Mouse (Mus musculus): ENCODE data around the gene 1190007I07Rik. TPM values are rescaled to one million over a fixed set of nuclear protein-coding genes. Genes with fewer than 3 reads are reported as not detected.

1190007I07Rik gene
- polyA plus RNA-seq, 1 experiment from 2014 or later: 44.8 TPM

DNA sequence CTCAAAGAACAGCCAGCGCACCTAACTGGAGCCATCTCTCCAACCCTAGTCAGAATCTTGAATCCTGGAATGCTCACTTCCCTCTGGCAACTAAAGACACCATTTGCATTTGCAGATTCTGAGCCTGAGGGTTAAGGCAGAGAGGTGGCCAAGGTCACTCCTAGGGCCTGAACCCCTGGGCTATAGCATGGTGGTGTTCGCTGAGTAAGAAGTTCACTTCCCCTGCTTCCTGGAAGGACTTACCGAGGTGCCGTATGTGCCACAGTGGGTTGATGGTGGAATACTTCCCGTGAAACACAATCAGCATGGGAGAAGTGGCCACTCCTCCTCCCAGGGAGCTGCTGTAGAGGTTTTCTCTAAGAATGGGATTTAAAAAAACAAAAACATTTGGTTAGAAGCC lies 29.6 kb upstream of the 1190007I07Rik start:
- Histone ChIP-seq H3K9me3 (ENCODE audit: control insufficient read depth, low read length) (no peaks in the 10 kb centered on the region), H3K36me3 (ENCODE audit: control insufficient read depth, insufficient read depth, low read length) (peaks cover 10% of the 10 kb centered on the region; the same call in 1 of the 2 replicates), H3K4me2 (ENCODE audit: low read depth, low read length) (no peak overlapping the region), H3K9ac (replicated peaks; ENCODE audit: low read depth, low read length) (no peak overlapping the region), H3K27ac (ENCODE audit: low read depth, low read length) (no peak overlapping the region), H3K4me3 (ENCODE audit: low read depth, low read length) (no peak overlapping the region), H3K4me1 (ENCODE audit: control insufficient read depth, insufficient read depth, low read length) (no peaks in the 10 kb centered on the region), H3K27me3 (ENCODE audit: control insufficient read depth, insufficient read depth, low read length) (no peaks in the 10 kb centered on the region)
- WGBS: 79% methylated on average over 5 of the region's 5 CpGs
- ATAC-seq (ENCODE audit: low read depth): no peak

DNA sequence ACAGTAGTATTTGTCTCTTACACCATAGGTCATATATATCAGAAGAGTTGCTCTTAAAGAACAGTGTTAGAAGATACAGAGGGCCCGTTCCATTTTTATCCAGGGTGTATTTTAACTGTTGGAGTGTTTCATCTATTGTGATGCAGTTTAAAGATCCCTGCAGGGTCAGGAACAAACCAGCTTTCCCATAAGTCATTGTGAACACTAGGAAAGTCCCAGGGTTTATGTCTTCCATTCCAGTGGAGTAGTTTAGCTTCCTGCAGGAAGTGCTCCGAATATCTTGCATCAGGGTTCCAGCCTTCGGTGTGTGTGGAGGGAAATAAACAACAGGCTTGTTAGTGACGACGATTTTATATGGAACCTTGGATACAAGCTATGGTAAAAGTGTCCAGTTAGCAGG lies 28.2 kb upstream of the 1190007I07Rik start:
- no peaks in the 10 kb centered on the region for H3K9me3 ChIP-seq (ENCODE audit: control insufficient read depth, low read length)
- WGBS: 89% methylated on average over 5 of the region's 5 CpGs
- ATAC-seq (ENCODE audit: low read depth): no peak
- H3K4me2 ChIP-seq (ENCODE audit: low read depth, low read length): no peak overlapping the region
- H3K36me3 ChIP-seq (ENCODE audit: control insufficient read depth, insufficient read depth, low read length): peaks cover 20% of the 10 kb centered on the region; the same call in 1 of the 2 replicates
- no peaks in the 10 kb centered on the region for H3K4me1 ChIP-seq (ENCODE audit: control insufficient read depth, insufficient read depth, low read length)
- no peak overlapping the region for H3K4me3 ChIP-seq (ENCODE audit: low read depth, low read length)
- H3K27ac ChIP-seq (ENCODE audit: low read depth, low read length): no peak overlapping the region
- no peak overlapping the region for H3K9ac ChIP-seq (replicated peaks; ENCODE audit: low read depth, low read length)
- H3K27me3 ChIP-seq (ENCODE audit: control insufficient read depth, insufficient read depth, low read length): no peaks in the 10 kb centered on the region

DNA sequence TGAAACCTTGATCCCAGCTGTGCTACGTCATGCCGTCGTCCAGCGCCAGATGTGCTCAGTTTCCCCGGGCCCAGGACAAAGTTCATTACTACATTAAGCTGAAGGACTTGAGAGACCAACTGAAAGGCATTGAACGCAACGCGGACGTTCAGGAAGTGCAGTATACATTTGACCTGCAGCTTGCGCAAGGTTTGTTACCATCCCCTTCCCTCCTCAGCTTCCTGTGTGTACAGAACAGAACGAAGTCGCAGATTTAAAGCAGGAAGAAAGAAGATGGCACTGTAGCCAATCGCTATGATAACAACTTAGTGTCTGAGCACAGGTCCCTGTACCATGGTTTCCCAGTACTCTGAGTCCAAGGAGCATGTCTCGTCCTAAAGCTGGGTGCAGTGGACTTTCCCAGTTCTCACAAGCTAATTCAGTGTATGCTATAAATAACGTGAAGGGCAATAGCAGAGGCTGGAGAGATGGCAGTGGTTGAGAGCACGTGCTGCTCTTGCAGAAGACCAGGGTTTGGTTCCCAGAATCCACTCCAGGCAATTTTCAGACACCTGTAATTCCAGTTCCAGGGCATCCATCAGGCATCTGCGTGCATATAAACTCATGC lies 24.3 kb upstream of the 1190007I07Rik start:
- H3K4me2 ChIP-seq (ENCODE audit: low read depth, low read length): no peak overlapping the region
- H3K27ac ChIP-seq (ENCODE audit: low read depth, low read length): no peak overlapping the region
- H3K27me3 ChIP-seq (ENCODE audit: control insufficient read depth, insufficient read depth, low read length): no peaks in the 10 kb centered on the region
- no peaks in the 10 kb centered on the region for H3K4me1 ChIP-seq (ENCODE audit: control insufficient read depth, insufficient read depth, low read length)
- H3K4me3 ChIP-seq (ENCODE audit: low read depth, low read length): no peak overlapping the region
- 95% methylated on average over 17 of the region's 17 CpGs for WGBS
- no peak overlapping the region for H3K9ac ChIP-seq (replicated peaks; ENCODE audit: low read depth, low read length)
- ATAC-seq (ENCODE audit: low read depth): no peak
- peaks cover 46% of the 10 kb centered on the region; the same call in 1 of the 2 replicates for H3K36me3 ChIP-seq (ENCODE audit: control insufficient read depth, insufficient read depth, low read length)
- no peaks in the 10 kb centered on the region for H3K9me3 ChIP-seq (ENCODE audit: control insufficient read depth, low read length)

DNA sequence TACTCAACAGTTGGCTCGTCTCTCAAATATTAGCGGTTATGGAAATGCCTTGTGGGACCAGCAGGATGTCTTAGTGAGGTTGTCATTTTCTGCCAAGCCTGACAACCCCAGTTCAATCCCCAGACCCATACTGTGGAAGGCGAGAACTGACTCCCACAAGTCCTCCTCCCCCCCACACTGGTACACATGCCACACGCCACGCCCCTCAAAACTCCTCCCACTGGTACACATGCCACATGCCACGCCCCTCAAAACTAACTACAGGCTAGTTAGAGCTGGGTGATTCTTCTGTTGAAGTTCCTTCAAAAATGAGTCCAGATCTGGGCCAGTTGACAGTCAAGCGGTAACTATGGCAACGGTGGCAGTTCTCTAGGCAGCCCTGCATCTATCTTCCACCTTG lies 23.1 kb upstream of the 1190007I07Rik start:
- no peaks in the 10 kb centered on the region for H3K4me1 ChIP-seq (ENCODE audit: control insufficient read depth, insufficient read depth, low read length)
- ATAC-seq (ENCODE audit: low read depth): no peak
- H3K4me3 ChIP-seq (ENCODE audit: low read depth, low read length): no peak overlapping the region
- H3K27me3 ChIP-seq (ENCODE audit: control insufficient read depth, insufficient read depth, low read length): no peaks in the 10 kb centered on the region
- H3K9ac ChIP-seq (replicated peaks; ENCODE audit: low read depth, low read length): no peak overlapping the region
- WGBS: 95% methylated on average over 8 of the region's 8 CpGs
- no peak overlapping the region for H3K27ac ChIP-seq (ENCODE audit: low read depth, low read length)
- no peaks in the 10 kb centered on the region for H3K9me3 ChIP-seq (ENCODE audit: control insufficient read depth, low read length)
- H3K4me2 ChIP-seq (ENCODE audit: low read depth, low read length): no peak overlapping the region
- H3K36me3 ChIP-seq (ENCODE audit: control insufficient read depth, insufficient read depth, low read length): peaks cover 47% of the 10 kb centered on the region; the same call in 1 of the 2 replicates

DNA sequence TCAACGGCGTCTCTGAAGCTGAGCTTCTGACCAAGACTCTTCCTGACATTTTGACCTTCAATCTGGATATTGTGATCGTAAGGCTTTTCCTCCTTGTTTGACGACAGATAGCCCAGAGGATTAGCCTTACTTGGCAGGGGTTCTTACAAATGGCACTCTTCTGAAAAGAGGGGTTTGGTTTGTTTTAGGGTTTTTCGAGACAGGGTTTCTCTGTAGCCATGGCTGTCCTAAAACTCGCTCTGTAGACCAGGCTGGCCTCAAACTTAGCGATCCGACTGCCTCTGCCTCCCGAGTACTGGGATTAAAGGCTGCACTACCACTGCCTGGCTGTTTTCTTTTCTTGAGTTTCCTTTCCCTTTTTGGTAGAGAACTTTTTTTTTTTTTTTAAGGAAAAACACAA lies 18.5 kb upstream of the 1190007I07Rik start:
- H3K4me2 ChIP-seq (ENCODE audit: low read depth, low read length): no peak overlapping the region
- H3K36me3 ChIP-seq (ENCODE audit: control insufficient read depth, insufficient read depth, low read length): peaks cover 58% of the 10 kb centered on the region
- H3K9me3 ChIP-seq (ENCODE audit: control insufficient read depth, low read length): no peaks in the 10 kb centered on the region
- 94% methylated on average over 9 of the region's 9 CpGs for WGBS
- no peak overlapping the region for H3K27ac ChIP-seq (ENCODE audit: low read depth, low read length)
- no peaks in the 10 kb centered on the region for H3K4me1 ChIP-seq (ENCODE audit: control insufficient read depth, insufficient read depth, low read length)
- no peak for ATAC-seq (ENCODE audit: low read depth)
- no peak overlapping the region for H3K4me3 ChIP-seq (ENCODE audit: low read depth, low read length)
- no peak overlapping the region for H3K9ac ChIP-seq (replicated peaks; ENCODE audit: low read depth, low read length)
- H3K27me3 ChIP-seq (ENCODE audit: control insufficient read depth, insufficient read depth, low read length): no peaks in the 10 kb centered on the region

DNA sequence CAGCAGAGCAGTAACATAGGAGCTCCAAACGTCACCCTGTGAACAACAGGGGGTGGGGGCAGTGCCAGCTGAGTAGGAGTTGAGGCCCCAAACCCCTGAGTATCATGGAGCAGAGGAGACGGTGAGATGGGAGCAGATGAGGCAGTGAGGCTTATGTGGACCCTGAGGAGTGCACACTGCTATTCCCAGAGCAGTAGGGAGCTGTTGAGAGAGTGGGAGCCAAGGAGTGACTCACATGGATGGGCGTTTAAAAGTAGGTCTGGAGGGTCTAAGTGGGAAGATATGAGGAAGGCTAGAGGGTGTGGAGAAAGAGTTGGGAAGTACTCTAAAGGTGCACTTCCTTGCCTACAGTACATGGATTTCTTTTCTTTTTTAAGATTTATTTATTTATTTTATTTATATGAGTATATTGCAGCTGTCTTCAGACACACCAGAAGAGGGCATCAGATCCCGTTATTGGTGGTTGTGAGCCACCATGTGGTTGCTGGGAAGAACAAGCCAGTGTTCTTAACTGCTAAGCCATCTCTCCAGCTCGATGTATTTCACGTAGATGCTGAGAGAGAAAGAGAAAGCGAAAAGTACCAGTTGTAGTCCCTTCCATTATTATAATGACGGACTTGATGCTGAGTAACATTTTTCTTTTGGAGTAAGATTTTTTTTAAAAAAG lies 16.1 kb upstream of the 1190007I07Rik start:
- WGBS: 93% methylated on average over 8 of the region's 8 CpGs
- H3K9me3 ChIP-seq (ENCODE audit: control insufficient read depth, low read length): no peaks in the 10 kb centered on the region
- H3K4me2 ChIP-seq (ENCODE audit: low read depth, low read length): no peak overlapping the region
- H3K4me1 ChIP-seq (ENCODE audit: control insufficient read depth, insufficient read depth, low read length): no peaks in the 10 kb centered on the region
- peaks cover 40% of the 10 kb centered on the region for H3K36me3 ChIP-seq (ENCODE audit: control insufficient read depth, insufficient read depth, low read length)
- no peak overlapping the region for H3K4me3 ChIP-seq (ENCODE audit: low read depth, low read length)
- no peak for ATAC-seq (ENCODE audit: low read depth)
- H3K27ac ChIP-seq (ENCODE audit: low read depth, low read length): no peak overlapping the region
- H3K9ac ChIP-seq (replicated peaks; ENCODE audit: low read depth, low read length): no peak overlapping the region
- H3K27me3 ChIP-seq (ENCODE audit: control insufficient read depth, insufficient read depth, low read length): no peaks in the 10 kb centered on the region

DNA sequence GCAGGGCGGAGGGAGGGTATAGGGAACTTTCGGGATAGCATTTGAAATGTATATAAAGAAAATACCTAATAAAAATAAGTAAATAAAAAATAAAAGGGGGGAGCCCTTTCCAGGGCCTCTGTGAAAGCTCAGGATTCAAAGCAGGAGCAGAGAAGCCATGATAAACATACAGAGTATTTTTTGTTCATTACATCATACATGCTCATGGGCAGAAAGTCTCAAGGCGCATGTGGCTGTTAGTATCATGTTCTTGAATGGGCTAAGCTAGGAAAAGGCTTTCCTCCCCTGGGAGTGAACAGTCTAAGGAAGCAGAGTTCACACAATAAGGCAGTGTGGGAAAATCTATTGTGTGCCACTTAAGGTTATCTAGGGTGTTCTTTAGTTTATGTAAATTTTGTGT lies 13.3 kb upstream of the 1190007I07Rik start:
- H3K4me3 ChIP-seq (ENCODE audit: low read depth, low read length): no peak overlapping the region

DNA sequence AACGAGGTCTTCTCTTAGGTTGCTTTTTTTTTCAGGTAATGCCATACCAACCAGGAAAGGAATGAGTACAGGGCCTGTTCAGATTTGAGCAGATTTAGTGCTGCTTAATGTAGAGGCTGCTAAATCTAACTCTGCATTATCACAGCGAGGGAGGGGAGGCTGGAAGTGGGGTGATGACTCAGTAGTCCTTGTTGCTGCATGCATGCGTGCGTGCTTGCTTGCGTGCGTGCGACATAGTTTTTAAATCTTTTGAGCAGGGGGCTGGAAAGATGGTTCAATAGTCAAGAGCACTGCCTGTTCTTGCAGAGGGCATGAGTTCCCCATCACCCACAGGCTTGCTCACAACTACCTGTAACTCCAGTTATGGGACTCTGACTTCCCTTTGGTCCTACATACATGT lies 11.3 kb upstream of the 1190007I07Rik start:
- H3K27ac ChIP-seq (ENCODE audit: low read depth, low read length): no peak overlapping the region
- H3K4me2 ChIP-seq (ENCODE audit: low read depth, low read length): no peak overlapping the region
- WGBS: over 99% methylated on average over 7 of the region's 7 CpGs
- no peak for ATAC-seq (ENCODE audit: low read depth)
- H3K4me1 ChIP-seq (ENCODE audit: control insufficient read depth, insufficient read depth, low read length): peaks cover 14% of the 10 kb centered on the region
- peaks cover 8% of the 10 kb centered on the region for H3K36me3 ChIP-seq (ENCODE audit: control insufficient read depth, insufficient read depth, low read length)
- H3K4me3 ChIP-seq (ENCODE audit: low read depth, low read length): no peak overlapping the region
- H3K9ac ChIP-seq (replicated peaks; ENCODE audit: low read depth, low read length): no peak overlapping the region
- H3K9me3 ChIP-seq (ENCODE audit: control insufficient read depth, low read length): no peaks in the 10 kb centered on the region
- H3K27me3 ChIP-seq (ENCODE audit: control insufficient read depth, insufficient read depth, low read length): no peaks in the 10 kb centered on the region

More for the DNA sequence above, 13.3 kb upstream of the 1190007I07Rik start:
- no peak for ATAC-seq (ENCODE audit: low read depth)
- Histone ChIP-seq H3K9me3 (ENCODE audit: control insufficient read depth, low read length) (no peaks in the 10 kb centered on the region), H3K4me2 (ENCODE audit: low read depth, low read length) (no peak overlapping the region), H3K36me3 (ENCODE audit: control insufficient read depth, insufficient read depth, low read length) (peaks cover 25% of the 10 kb centered on the region), H3K4me1 (ENCODE audit: control insufficient read depth, insufficient read depth, low read length) (peaks cover 4% of the 10 kb centered on the region; the same call in 1 of the 2 replicates), H3K27me3 (ENCODE audit: control insufficient read depth, insufficient read depth, low read length) (no peaks in the 10 kb centered on the region), H3K9ac (replicated peaks; ENCODE audit: low read depth, low read length) (no peak overlapping the region), H3K27ac (ENCODE audit: low read depth, low read length) (no peak overlapping the region)
- WGBS: 97% methylated on average over 3 of the region's 3 CpGs

DNA sequence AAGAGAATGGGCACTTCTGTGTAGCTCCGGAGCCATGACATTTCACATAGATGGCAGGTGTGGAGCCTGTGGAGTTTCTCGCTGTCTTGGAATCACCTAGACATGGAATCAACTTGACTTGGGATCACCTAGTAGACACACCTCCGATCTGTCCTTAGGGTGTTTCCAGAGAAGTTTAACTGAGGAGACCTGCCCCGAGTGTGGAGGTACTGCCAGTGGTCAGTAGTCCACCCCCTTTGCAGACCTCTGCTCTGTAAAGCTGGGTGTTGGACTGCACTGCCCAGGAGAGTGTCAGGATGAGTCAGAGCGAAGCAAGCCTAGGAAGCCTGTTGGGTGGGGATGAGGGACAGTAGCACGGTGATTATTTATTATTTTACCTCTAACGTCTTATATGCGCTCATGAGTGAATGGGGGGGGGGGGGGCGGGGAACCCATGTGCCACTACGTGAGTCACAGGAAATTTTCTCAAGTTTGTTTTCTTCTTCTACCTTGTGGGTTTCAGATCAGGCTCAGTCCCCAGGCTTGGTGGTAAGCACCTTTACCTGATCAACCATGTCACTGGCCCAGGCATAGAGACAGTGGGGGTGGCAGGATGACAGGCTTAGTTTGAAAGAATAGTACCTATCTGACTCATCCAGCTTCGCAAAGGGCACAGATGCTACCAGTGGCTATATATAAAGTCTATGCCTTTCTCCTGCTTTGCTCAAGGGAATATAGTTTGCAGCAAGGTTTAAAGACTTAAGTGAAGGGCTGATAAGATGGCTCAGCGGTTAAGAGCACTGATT lies 9.7 kb upstream of the 1190007I07Rik start:
- H3K36me3 ChIP-seq (ENCODE audit: control insufficient read depth, insufficient read depth, low read length): no peaks in the 10 kb centered on the region
- H3K27me3 ChIP-seq (ENCODE audit: control insufficient read depth, insufficient read depth, low read length): no peaks in the 10 kb centered on the region
- no peak overlapping the region for H3K9ac ChIP-seq (replicated peaks; ENCODE audit: low read depth, low read length)
- no peaks in the 10 kb centered on the region for H3K9me3 ChIP-seq (ENCODE audit: control insufficient read depth, low read length)
- ATAC-seq (ENCODE audit: low read depth): no peak
- no peak overlapping the region for H3K4me3 ChIP-seq (ENCODE audit: low read depth, low read length)
- H3K27ac ChIP-seq (ENCODE audit: low read depth, low read length): no peak overlapping the region
- no peak overlapping the region for H3K4me2 ChIP-seq (ENCODE audit: low read depth, low read length)
- WGBS: 98% methylated on average over 12 of the region's 12 CpGs
- peaks cover 14% of the 10 kb centered on the region for H3K4me1 ChIP-seq (ENCODE audit: control insufficient read depth, insufficient read depth, low read length)
